Mouse (Mus musculus) gastrocnemius, adult 2 months (tissue): ENCODE measurements around the gene Rpl39l. TPM values are rescaled to one million over a fixed set of nuclear protein-coding genes. Genes with fewer than 3 reads are reported as not detected.

Source experiments
- total RNA-seq, 2 experiments: library from RNA; stranded (reverse); gene quantifications; 2 replicates each; pipeline ENCODE4 v1.2.3; 2021

The Rpl39l gene
- total RNA-seq, 2 experiments from 2014 or later, result not detected

Other genes with a start within 250 kb of the Rpl39l start
- under 1 TPM in 1 of 2 experiments, not detected in 1; 0.14 TPM for gene Grin2a, start 174.7 kb upstream of the Rpl39l start, total RNA-seq
- gene Atf7ip2, start 22.5 kb downstream of the Rpl39l start, total RNA-seq, result not detected
- gene Emp2, start 143.7 kb downstream of the Rpl39l start, total RNA-seq, result 1 to 10 TPM; 4.2 to 6.7 TPM
- not detected for gene Tekt5, start 225.3 kb downstream of the Rpl39l start, total RNA-seq
- gene Nubp1, start 241.7 kb downstream of the Rpl39l start, total RNA-seq, result 1 to 10 TPM; 6.2 to 6.3 TPM